Mouse (Mus musculus) liver, postnatal 0 days (tissue): ENCODE measurements around the gene Coa3. TPM values are rescaled to one million over a fixed set of nuclear protein-coding genes. Genes with fewer than 3 reads are reported as not detected.
"Not testable (repeated sequence)": the region's sequence is repeated elsewhere in the genome, so short reads cannot be mapped to it uniquely, and the experiment has no call there.

Source experiments
- ATAC-seq: fragments of 200-750 bp; cut with Nextera tagmentation; 2 replicates; pipeline ENCODE4 v1.8.0; 2017; ENCODE audit warnings: mild to moderate bottlenecking, moderate library complexity
- DNase-seq: peaks from one replicate; pipeline ENCODE4 v3.0.0-alpha.2; 2016
- H3K27ac ChIP-seq: fragments of 300-500 bp; sonication (generic); 2 replicates; pipeline ENCODE4 v1.5.1; 2014; ENCODE audit warnings: antibody characterized with exemption, moderate library complexity, mild to moderate bottlenecking, low read depth
- H3K27me3 ChIP-seq: fragments of 300-500 bp; sonication (generic); 2 replicates; pipeline ENCODE4 v1.6.1; 2014; ENCODE audit warnings: low read length, control low read depth, mixed read lengths; ENCODE audit not compliant: insufficient read depth
- H3K36me3 ChIP-seq: fragments of 300-500 bp; sonication (generic); replicated peaks from 2 replicates; pipeline ENCODE4 v1.6.1; 2014; ENCODE audit warnings: mild to moderate bottlenecking, control low read depth, low read length, moderate library complexity, mixed read lengths; ENCODE audit not compliant: insufficient read depth
- H3K4me1 ChIP-seq: fragments of 300-500 bp; sonication (generic); 2 replicates; pipeline ENCODE4 v1.6.1; 2014; ENCODE audit warnings: antibody characterized with exemption, mild to moderate bottlenecking, control low read depth; ENCODE audit not compliant: insufficient read depth
- H3K4me2 ChIP-seq: fragments of 300-500 bp; sonication (generic); 2 replicates; pipeline ENCODE4 v1.6.1; 2014; ENCODE audit warnings: low read depth, mild to moderate bottlenecking, low read length, moderate library complexity, mixed read lengths
- H3K4me3 ChIP-seq: fragments of 300-500 bp; sonication (generic); 2 replicates; pipeline ENCODE4 v1.5.1; 2014; ENCODE audit warnings: low read depth, low read length
- H3K9ac ChIP-seq: fragments of 300-500 bp; sonication (generic); replicated peaks from 2 replicates; pipeline ENCODE4 v1.6.1; 2014; ENCODE audit warnings: mild to moderate bottlenecking, moderate library complexity
- H3K9me3 ChIP-seq: fragments of 300-500 bp; sonication (generic); 2 replicates; pipeline ENCODE4 v1.6.1; 2016; ENCODE audit warnings: mild to moderate bottlenecking, control low read depth, low read length, mixed read lengths
- CTCF ChIP-seq: sonication (generic); IDR thresholded peaks from 2 replicates; pipeline ENCODE4 v1.5.1; 2016; ENCODE audit warnings: antibody characterized with exemption, low read depth
- EP300 ChIP-seq: IDR thresholded peaks from 2 replicates; pipeline ENCODE4 v1.6.1; 2016; ENCODE audit warnings: antibody characterized with exemption, low read depth, mild to moderate bottlenecking
- WGBS: fragments of 180-500 bp; shearing (Covaris S2); extraction: QIAGEN DNeasy Blood & Tissue Kit; methylation state at CpG from one replicate; pipeline ENCODE4 v1.1.7; 2014; ENCODE audit not compliant: insufficient replicate concordance; 5-methylcytosine and 5-hydroxymethylcytosine counted together
- polyA plus RNA-seq: library from polyadenylated mRNA; unstranded; fragments of >200 nt; fragmentation: Nextera tagmentation; extraction: Ambion mirVana; gene quantifications from 2 replicates; pipeline ENCODE4 v1.2.1, GENCODE M21; 2015

The Coa3 gene
- 79.9 and 86.6 TPM in 2 replicates for polyA plus RNA-seq

GRCm38 (mm10) chr11:101278223-101279192 lies at the start of gene Coa3, which contains the start of gene Cntd1:
Gene Coa3 (minus strand): TSS chr11:101279114.
Gene Cntd1 (plus strand): TSS chr11:101279012.
- WGBS, result 4% methylated on average over 45 of the region's 45 CpGs
- no peaks in the 10 kb centered on the region for H3K27me3 ChIP-seq
- peak; percentile 92 for ATAC-seq

GRCm38 (mm10) chr11:101327311-101327710 lies 48.4 kb upstream of the Coa3 start:
- H3K4me2 ChIP-seq, result no peak overlapping the region
- H3K4me3 ChIP-seq, result no peak overlapping the region
- WGBS, result 42% methylated on average over 3 of the region's 3 CpGs
- H3K27me3 ChIP-seq, result no peaks in the 10 kb centered on the region
- ATAC-seq, result peak; percentile 37; the same call in 1 of the 2 replicates
- TF ChIP-seq CTCF, result no peak
- TF ChIP-seq EP300, result no peak
- no peaks in the 10 kb centered on the region for H3K9me3 ChIP-seq
- H3K36me3 ChIP-seq, result peaks cover 32% of the 10 kb centered on the region
- no peaks in the 10 kb centered on the region; the same call in 1 of the 2 replicates for H3K4me1 ChIP-seq
- no peak overlapping the region for H3K9ac ChIP-seq
- DNase-seq, result no peak
- no peak overlapping the region for H3K27ac ChIP-seq

More at GRCm38 (mm10) chr11:101278223-101279192, at the start of gene Coa3, which contains the start of gene Cntd1:
- Histone ChIP-seq H3K27ac (peak within 1 kb of the TSS; percentile 80), H3K4me2 (peak within 1 kb of the TSS; percentile 83), H3K9ac (peak within 1 kb of the TSS; percentile 77), H3K4me3 (peak within 1 kb of the TSS; percentile 85), H3K36me3 (no peaks in the 10 kb centered on the region; the same call in 1 of the 2 replicates), H3K9me3 (no peaks in the 10 kb centered on the region), H3K4me1 (peaks cover 27% of the 10 kb centered on the region)
- no peak for TF ChIP-seq EP300
- TF ChIP-seq CTCF, result peak; percentile 5; the same call in 1 of the 2 replicates
- peak; percentile 85 for DNase-seq

DNA sequence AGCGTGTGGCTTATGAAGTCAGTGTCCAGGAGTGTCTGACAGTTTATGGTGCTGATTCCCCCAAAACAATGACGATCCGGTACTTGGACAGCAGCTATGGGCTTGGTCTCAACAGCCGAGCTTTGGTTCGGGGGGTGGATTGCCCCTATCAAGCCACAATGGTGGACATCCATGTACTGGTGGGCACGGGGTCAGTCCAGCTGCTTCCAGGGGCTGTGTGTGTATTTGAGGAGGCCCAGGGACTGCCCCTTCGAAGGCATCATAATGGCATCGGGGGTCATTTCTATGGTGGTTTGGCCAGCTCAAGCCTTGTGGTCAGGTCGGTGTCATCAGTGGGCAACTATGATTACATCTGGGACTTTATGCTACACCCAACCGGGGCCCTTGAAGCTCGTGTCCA lies 47.2 kb upstream of the Coa3 start:
- H3K27me3 ChIP-seq, result no peaks in the 10 kb centered on the region
- no peak overlapping the region for H3K4me3 ChIP-seq
- H3K27ac ChIP-seq, result no peak overlapping the region
- WGBS, result 84% methylated on average over 11 of the region's 11 CpGs
- TF ChIP-seq EP300 (no peak), CTCF (no peak)
- H3K4me1 ChIP-seq, result no peaks in the 10 kb centered on the region; the same call in 1 of the 2 replicates
- peaks cover 44% of the 10 kb centered on the region for H3K36me3 ChIP-seq
- no peak overlapping the region for H3K4me2 ChIP-seq
- H3K9me3 ChIP-seq, result no peaks in the 10 kb centered on the region
- ATAC-seq (no peak), DNase-seq (no peak)
- no peak overlapping the region for H3K9ac ChIP-seq

DNA sequence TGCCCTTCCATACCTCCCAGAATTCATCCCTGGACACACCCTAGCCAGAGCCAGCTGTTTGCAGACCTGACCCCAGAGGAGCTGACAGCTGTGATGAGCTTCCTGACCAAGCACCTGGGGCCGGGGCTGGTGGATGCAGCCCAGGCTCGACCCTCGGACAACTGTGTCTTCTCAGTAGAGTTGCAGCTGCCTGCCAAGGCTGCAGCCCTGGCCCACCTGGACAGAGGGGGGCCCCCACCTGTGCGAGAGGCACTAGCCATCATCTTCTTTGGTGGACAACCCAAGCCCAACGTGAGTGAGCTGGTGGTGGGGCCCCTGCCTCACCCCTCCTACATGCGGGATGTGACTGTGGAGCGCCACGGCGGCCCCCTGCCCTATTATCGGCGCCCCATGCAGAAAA lies 46.3 kb upstream of the Coa3 start:
- H3K36me3 ChIP-seq, result peaks cover 53% of the 10 kb centered on the region
- not testable (repeated sequence) for H3K4me3 ChIP-seq, H3K27me3 ChIP-seq, H3K4me1 ChIP-seq, H3K4me2 ChIP-seq, H3K9ac ChIP-seq, H3K27ac ChIP-seq, ATAC-seq, DNase-seq, H3K9me3 ChIP-seq
- 88% methylated on average over 11 of the region's 11 CpGs for WGBS

DNA sequence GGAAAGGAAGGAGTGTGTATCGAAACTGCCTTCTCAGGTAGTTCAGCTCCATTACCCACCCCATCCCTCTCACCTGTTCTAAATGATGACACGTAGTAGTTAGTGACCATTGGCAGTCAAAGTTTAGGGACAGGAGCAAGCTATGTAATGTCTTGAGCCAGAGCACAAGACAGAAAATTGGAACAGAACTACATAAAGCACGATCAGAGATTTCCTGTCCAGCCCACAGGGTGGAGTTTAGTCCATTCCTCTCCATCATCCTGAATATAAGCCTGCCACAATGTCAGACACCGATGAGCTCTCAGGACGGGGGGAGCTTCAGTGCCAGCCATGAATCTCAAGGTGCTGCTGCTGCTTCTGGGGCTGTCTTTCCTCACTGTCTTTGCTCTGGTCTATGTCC lies 45.8 kb upstream of the Coa3 start, which contains the start of gene Aoc2:
Gene Aoc2 (plus strand): TSS at position 301 of the 400 bp plus-strand sequence.
- no peak within 1 kb of the TSS for H3K4me3 ChIP-seq
- no peaks in the 10 kb centered on the region for H3K9me3 ChIP-seq
- WGBS, result 89% methylated on average over 5 of the region's 5 CpGs
- H3K4me2 ChIP-seq, result no peak within 1 kb of the TSS
- TF ChIP-seq CTCF (no peak), EP300 (no peak)
- H3K4me1 ChIP-seq, result no peaks in the 10 kb centered on the region; the same call in 1 of the 2 replicates
- H3K27ac ChIP-seq, result no peak within 1 kb of the TSS
- no peaks in the 10 kb centered on the region for H3K27me3 ChIP-seq
- H3K9ac ChIP-seq, result no peak within 1 kb of the TSS
- DNase-seq, result no peak
- H3K36me3 ChIP-seq, result peaks cover 58% of the 10 kb centered on the region
- no peak for ATAC-seq

- TF ChIP-seq CTCF, result peak; percentile 95
- no peak for TF ChIP-seq EP300
- ATAC-seq (peak; percentile 51), DNase-seq (peak; percentile 81)
- H3K9ac ChIP-seq, result no peak overlapping the region
- no peaks in the 10 kb centered on the region for H3K9me3 ChIP-seq
- no peak overlapping the region for H3K4me2 ChIP-seq
- no peaks in the 10 kb centered on the region; the same call in 1 of the 2 replicates for H3K4me1 ChIP-seq
- no peaks in the 10 kb centered on the region for H3K27me3 ChIP-seq
- no peak overlapping the region for H3K27ac ChIP-seq
- 22% methylated on average over 4 of the region's 4 CpGs for WGBS
- H3K36me3 ChIP-seq, result peaks cover 69% of the 10 kb centered on the region
- H3K4me3 ChIP-seq, result no peak overlapping the region
These were observed 44.7 kb upstream of the Coa3 start for GRCm38 (mm10) chr11:101323609-101324008.
